Mouse (Mus musculus): ENCODE measurements around the gene Dgcr2.

- TF ChIP-seq CTCF (IDR thresholded peaks at IDR 0.05; ENCODE audit: low read depth) (no peak), EP300 (IDR thresholded peaks at IDR 0.05; ENCODE audit: low read depth) (no peak)
Observed at GRCm38 (mm10) chr16:17796519-17796918, 101.8 kb downstream of the Dgcr2 start.
